Mouse (Mus musculus) neural tube, embryonic 14.5 days (tissue): ENCODE data around the gene Unc5cl. TPM values are rescaled to one million over a fixed set of nuclear protein-coding genes. Genes with fewer than 3 reads are reported as not detected.

Experiments
- ATAC-seq: fragments of 200-750 bp; cut with Nextera tagmentation; 2 replicates; pipeline ENCODE4 v1.8.0; 2017; ENCODE audit warnings: low read depth, mild to moderate bottlenecking, moderate TSS enrichment, moderate library complexity
- H3K27ac ChIP-seq: fragments of 300-500 bp; sonication (generic); 2 replicates; pipeline ENCODE4 v1.5.1; 2014; ENCODE audit warnings: low read depth, mild to moderate bottlenecking, control low read depth, low read length, moderate library complexity, mixed read lengths
- H3K27me3 ChIP-seq: fragments of 300-500 bp; sonication (generic); 2 replicates; pipeline ENCODE4 v1.6.1; 2014; ENCODE audit warnings: low read length; ENCODE audit not compliant: control insufficient read depth, insufficient read depth
- H3K36me3 ChIP-seq: fragments of 300-500 bp; sonication (generic); 2 replicates; pipeline ENCODE4 v1.6.1; 2014; ENCODE audit warnings: low read length, mixed read lengths; ENCODE audit not compliant: control insufficient read depth, insufficient read depth
- H3K4me1 ChIP-seq: fragments of 300-500 bp; sonication (generic); 2 replicates; pipeline ENCODE4 v1.6.1; 2014; ENCODE audit warnings: low read length; ENCODE audit not compliant: control insufficient read depth, insufficient read depth
- H3K4me2 ChIP-seq: fragments of 300-500 bp; sonication (generic); 2 replicates; pipeline ENCODE4 v1.6.1; 2014; ENCODE audit warnings: mild to moderate bottlenecking, low read depth, low read length, control low read depth
- H3K4me3 ChIP-seq: fragments of 300-500 bp; sonication (generic); 2 replicates; pipeline ENCODE4 v1.5.1; 2014; ENCODE audit warnings: low read depth, low read length, control low read depth, mixed read lengths
- H3K9ac ChIP-seq: fragments of 300-500 bp; sonication (generic); replicated peaks from 2 replicates; pipeline ENCODE4 v1.6.1; 2014; ENCODE audit warnings: low read depth, mild to moderate bottlenecking, control low read depth, low read length, mixed read lengths
- H3K9me3 ChIP-seq: fragments of 300-500 bp; sonication (generic); 2 replicates; pipeline ENCODE4 v1.6.1; 2016; ENCODE audit warnings: low read length; ENCODE audit not compliant: control insufficient read depth
- WGBS: fragments of 180-500 bp; shearing (Covaris S2); extraction: QIAGEN DNeasy Blood & Tissue Kit; methylation state at CpG from one replicate; pipeline ENCODE4 v1.1.7; 2014; 5-methylcytosine and 5-hydroxymethylcytosine counted together
- polyA plus RNA-seq: library from polyadenylated mRNA; unstranded; fragments of >200 nt; fragmentation: Nextera tagmentation; extraction: Ambion mirVana; gene quantifications from 2 replicates; pipeline ENCODE4 v1.2.1, GENCODE M21; 2014

Unc5cl gene
- polyA plus RNA-seq, 1 experiment from 2014 or later: 0.31 TPM

- no peaks in the 10 kb centered on the region for H3K36me3 ChIP-seq
- no peak overlapping the region for H3K4me2 ChIP-seq
- H3K9me3 ChIP-seq: no peaks in the 10 kb centered on the region
- 83% methylated on average over 5 of the region's 5 CpGs for WGBS
- H3K9ac ChIP-seq: no peak overlapping the region
- H3K4me3 ChIP-seq: no peak overlapping the region
- ATAC-seq: no peak
- no peaks in the 10 kb centered on the region for H3K27me3 ChIP-seq
- no peak overlapping the region for H3K27ac ChIP-seq
- H3K4me1 ChIP-seq: 0 out of 2 replicates have a peak, but pooled peaks cover 2% of the 10 kb centered on the region
Observed at GRCm38 (mm10) chr17:48538328-48538727, 83.6 kb downstream of the Unc5cl start.

GRCm38 (mm10) chr17:48539326-48539725 lies 84.6 kb downstream of the Unc5cl start:
- Histone ChIP-seq H3K4me1 (no peaks in the 10 kb centered on the region), H3K9me3 (no peaks in the 10 kb centered on the region), H3K4me2 (no peak overlapping the region), H3K36me3 (no peaks in the 10 kb centered on the region), H3K27me3 (no peaks in the 10 kb centered on the region), H3K4me3 (no peak overlapping the region), H3K9ac (no peak overlapping the region), H3K27ac (no peak overlapping the region)
- no peak for ATAC-seq
- WGBS: 87% methylated on average over 17 of the region's 17 CpGs

GRCm38 (mm10) chr17:48542733-48543132 lies 88.0 kb downstream of the Unc5cl start:
- H3K9ac ChIP-seq: no peak overlapping the region
- 58% methylated on average over 11 of the region's 11 CpGs for WGBS
- H3K4me1 ChIP-seq: no peaks in the 10 kb centered on the region
- no peak for ATAC-seq
- no peaks in the 10 kb centered on the region for H3K27me3 ChIP-seq
- H3K27ac ChIP-seq: no peak overlapping the region
- H3K9me3 ChIP-seq: no peaks in the 10 kb centered on the region
- H3K4me2 ChIP-seq: no peak overlapping the region
- H3K4me3 ChIP-seq: no peak overlapping the region
- H3K36me3 ChIP-seq: no peaks in the 10 kb centered on the region

- H3K27ac ChIP-seq: no peak overlapping the region
- H3K9ac ChIP-seq: no peak overlapping the region
- H3K4me2 ChIP-seq: peak overlapping the region; percentile 26; the same call in 1 of the 2 replicates
- ATAC-seq: no peak
- H3K9me3 ChIP-seq: no peaks in the 10 kb centered on the region
- WGBS: 63% methylated on average over 15 of the region's 15 CpGs
- no peaks in the 10 kb centered on the region for H3K36me3 ChIP-seq
- H3K27me3 ChIP-seq: no peaks in the 10 kb centered on the region
- no peak overlapping the region for H3K4me3 ChIP-seq
- H3K4me1 ChIP-seq: no peaks in the 10 kb centered on the region
Observed at GRCm38 (mm10) chr17:48543301-48543765, 88.6 kb downstream of the Unc5cl start.

- Histone ChIP-seq H3K9me3 (no peaks in the 10 kb centered on the region), H3K4me2 (no peak overlapping the region), H3K4me3 (no peak overlapping the region), H3K4me1 (no peaks in the 10 kb centered on the region), H3K27ac (no peak overlapping the region), H3K36me3 (no peaks in the 10 kb centered on the region), H3K27me3 (no peaks in the 10 kb centered on the region), H3K9ac (no peak overlapping the region)
- WGBS: 60% methylated on average over 9 of the region's 9 CpGs
- ATAC-seq: peak; percentile 38; the same call in 1 of the 2 replicates
Observed at GRCm38 (mm10) chr17:48544722-48545121, 90.0 kb downstream of the Unc5cl start.

- H3K9me3 ChIP-seq: no peaks in the 10 kb centered on the region
- H3K9ac ChIP-seq: no peak overlapping the region
- H3K27ac ChIP-seq: no peak overlapping the region
- H3K4me3 ChIP-seq: no peak overlapping the region
- no peak overlapping the region for H3K4me2 ChIP-seq
- no peaks in the 10 kb centered on the region for H3K36me3 ChIP-seq
- no peaks in the 10 kb centered on the region for H3K27me3 ChIP-seq
- no peaks in the 10 kb centered on the region for H3K4me1 ChIP-seq
- WGBS: 71% methylated on average over 28 of the region's 28 CpGs
- peak; percentile 68; the same call in 1 of the 2 replicates for ATAC-seq
Observed at GRCm38 (mm10) chr17:48545223-48545943, 90.7 kb downstream of the Unc5cl start.

- no peak for ATAC-seq
- H3K27me3 ChIP-seq: no peaks in the 10 kb centered on the region
- H3K4me3 ChIP-seq: no peak overlapping the region
- H3K9me3 ChIP-seq: no peaks in the 10 kb centered on the region
- H3K4me1 ChIP-seq: no peaks in the 10 kb centered on the region
- H3K36me3 ChIP-seq: no peaks in the 10 kb centered on the region
- H3K4me2 ChIP-seq: no peak overlapping the region
- 97% methylated on average over 11 of the region's 11 CpGs for WGBS
- H3K27ac ChIP-seq: no peak overlapping the region
- no peak overlapping the region for H3K9ac ChIP-seq
Observed at GRCm38 (mm10) chr17:48546036-48546435, 91.3 kb downstream of the Unc5cl start.

- H3K4me1 ChIP-seq: no peaks in the 10 kb centered on the region
- no peak overlapping the region for H3K4me2 ChIP-seq
- H3K36me3 ChIP-seq: no peaks in the 10 kb centered on the region
- H3K27ac ChIP-seq: no peak overlapping the region
- H3K9me3 ChIP-seq: no peaks in the 10 kb centered on the region
- H3K27me3 ChIP-seq: no peaks in the 10 kb centered on the region
- 87% methylated on average over 6 of the region's 6 CpGs for WGBS
- H3K9ac ChIP-seq: no peak overlapping the region
- no peak overlapping the region for H3K4me3 ChIP-seq
- ATAC-seq: no peak
Observed at GRCm38 (mm10) chr17:48547668-48548067, 93.0 kb downstream of the Unc5cl start.

- Histone ChIP-seq H3K4me3 (no peak overlapping the region), H3K27me3 (no peaks in the 10 kb centered on the region), H3K9me3 (no peaks in the 10 kb centered on the region), H3K27ac (no peak overlapping the region), H3K36me3 (no peaks in the 10 kb centered on the region), H3K4me1 (no peaks in the 10 kb centered on the region), H3K4me2 (no peak overlapping the region), H3K9ac (no peak overlapping the region)
- no peak for ATAC-seq
- 90% methylated on average over 4 of the region's 4 CpGs for WGBS
Observed at GRCm38 (mm10) chr17:48551788-48552531, 97.3 kb downstream of the Unc5cl start.
